Mouse (Mus musculus): ENCODE measurements around the gene Cacna2d2. TPM values are rescaled to one million over a fixed set of nuclear protein-coding genes. Genes with fewer than 3 reads are reported as not detected.
A peak's percentile ranks its signal among the peaks of the same experiment; 100 is the strongest.

The Cacna2d2 gene
- polyA plus RNA-seq, 1 experiment from 2014 or later, result 1.3 TPM

DNA sequence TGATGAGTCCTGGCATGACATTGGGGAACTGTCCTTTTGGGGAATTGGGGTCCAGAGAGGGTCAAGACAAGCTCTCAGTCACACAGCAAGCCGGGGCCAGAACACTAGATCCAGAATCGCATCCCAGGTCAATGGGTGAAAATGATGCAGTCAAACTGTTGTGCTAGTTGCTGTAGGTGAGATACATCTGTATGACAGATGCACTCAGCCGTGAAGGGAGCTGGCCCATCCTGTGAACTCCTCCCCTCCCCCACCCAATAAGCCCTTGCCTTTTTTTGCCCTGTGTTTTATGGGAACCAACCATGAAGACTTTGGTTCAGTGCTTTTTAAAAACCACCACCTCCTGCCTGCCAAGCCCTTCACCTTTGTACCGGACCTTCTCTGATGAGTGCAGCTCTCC lies 43.5 kb downstream of the Cacna2d2 start:
- Histone ChIP-seq H3K27me3 (ENCODE audit: control insufficient read depth, insufficient read depth, low read length) (no peaks in the 10 kb centered on the region), H3K4me2 (no peak overlapping the region), H3K9me3 (ENCODE audit: control insufficient read depth, low read length) (no peaks in the 10 kb centered on the region), H3K36me3 (ENCODE audit: control insufficient read depth, insufficient read depth, low read length) (no peaks in the 10 kb centered on the region), H3K4me3 (ENCODE audit: low read depth, low read length) (no peak overlapping the region), H3K9ac (ENCODE audit: low read length) (no peak overlapping the region), H3K4me1 (ENCODE audit: control insufficient read depth, insufficient read depth, low read length) (peaks cover 20% of the 10 kb centered on the region), H3K27ac (ENCODE audit: low read depth, low read length) (no peak overlapping the region)
- 61% methylated on average over 4 of the region's 4 CpGs for WGBS
- no peak for ATAC-seq (ENCODE audit: low FRiP score)
- no peak for DNase-seq (ENCODE audit: low spot score, missing footprints)

DNA sequence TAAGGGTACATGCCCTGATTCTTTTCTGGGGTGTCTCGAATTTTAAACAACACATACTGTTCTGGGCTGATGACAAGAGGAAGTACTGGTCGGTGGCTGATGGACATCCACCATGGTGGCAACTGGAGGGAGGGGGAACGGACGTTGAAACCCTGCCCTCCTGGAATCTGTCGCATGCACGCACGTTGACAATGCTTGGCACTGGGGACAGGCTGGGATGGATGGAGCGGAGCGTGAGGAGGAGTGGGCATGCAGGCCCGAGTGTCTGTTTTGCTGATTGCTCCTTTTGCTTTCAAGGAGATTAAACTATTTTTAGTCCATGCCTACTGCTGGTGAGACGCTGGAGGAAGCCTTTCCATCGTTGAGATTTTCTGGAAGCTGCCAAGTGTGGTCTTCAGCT lies 43.9 kb downstream of the Cacna2d2 start:
- Histone ChIP-seq H3K4me2 (no peak overlapping the region), H3K9ac (ENCODE audit: low read length) (no peak overlapping the region), H3K27ac (ENCODE audit: low read depth, low read length) (no peak overlapping the region), H3K4me3 (ENCODE audit: low read depth, low read length) (no peak overlapping the region), H3K9me3 (ENCODE audit: control insufficient read depth, low read length) (no peaks in the 10 kb centered on the region), H3K27me3 (ENCODE audit: control insufficient read depth, insufficient read depth, low read length) (no peaks in the 10 kb centered on the region), H3K36me3 (ENCODE audit: control insufficient read depth, insufficient read depth, low read length) (no peaks in the 10 kb centered on the region), H3K4me1 (ENCODE audit: control insufficient read depth, insufficient read depth, low read length) (peaks cover 18% of the 10 kb centered on the region)
- 63% methylated on average over 12 of the region's 12 CpGs for WGBS
- ATAC-seq (ENCODE audit: low FRiP score) (no peak), DNase-seq (ENCODE audit: low spot score, missing footprints) (no peak)

DNA sequence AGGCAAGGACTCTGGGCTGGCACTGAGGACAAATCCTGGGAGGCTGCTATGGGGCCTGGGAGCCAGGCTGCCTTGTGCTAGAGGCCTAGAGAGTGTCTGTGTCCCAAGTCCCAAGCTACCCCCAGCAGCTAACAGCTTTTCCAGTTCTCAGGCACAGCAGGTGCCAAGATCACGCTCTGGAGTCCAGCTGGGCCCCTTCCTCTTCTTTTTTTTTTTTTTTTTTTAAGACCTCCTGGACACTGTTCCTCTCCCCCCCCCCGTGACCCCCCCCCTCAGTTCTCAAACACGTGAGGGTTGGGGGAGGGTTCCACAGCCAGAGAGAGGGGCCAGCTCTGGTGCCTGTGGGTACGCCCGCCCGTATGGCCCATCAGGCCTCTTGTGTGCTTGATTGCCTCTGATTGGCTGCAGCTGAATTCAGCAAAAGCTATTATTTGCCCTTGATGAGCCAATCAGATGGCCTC lies 45.6 kb downstream of the Cacna2d2 start:
- Histone ChIP-seq H3K9ac (ENCODE audit: low read length) (peak overlapping the region; percentile 36; the same call in 1 of the 2 replicates), H3K4me3 (ENCODE audit: low read depth, low read length) (no peak overlapping the region), H3K36me3 (ENCODE audit: control insufficient read depth, insufficient read depth, low read length) (no peaks in the 10 kb centered on the region), H3K4me2 (0 out of 2 replicates have a peak overlapping the region, but pooled peaks have one; percentile 6), H3K4me1 (ENCODE audit: control insufficient read depth, insufficient read depth, low read length) (peaks cover 18% of the 10 kb centered on the region), H3K27ac (ENCODE audit: low read depth, low read length) (peak overlapping the region; percentile 75), H3K27me3 (ENCODE audit: control insufficient read depth, insufficient read depth, low read length) (no peaks in the 10 kb centered on the region), H3K9me3 (ENCODE audit: control insufficient read depth, low read length) (no peaks in the 10 kb centered on the region)
- DNase-seq (ENCODE audit: low spot score, missing footprints) (peak; percentile 89), ATAC-seq (ENCODE audit: low FRiP score) (peak; percentile 80)
- 2% methylated on average over 4 of the region's 6 CpGs for WGBS

DNA sequence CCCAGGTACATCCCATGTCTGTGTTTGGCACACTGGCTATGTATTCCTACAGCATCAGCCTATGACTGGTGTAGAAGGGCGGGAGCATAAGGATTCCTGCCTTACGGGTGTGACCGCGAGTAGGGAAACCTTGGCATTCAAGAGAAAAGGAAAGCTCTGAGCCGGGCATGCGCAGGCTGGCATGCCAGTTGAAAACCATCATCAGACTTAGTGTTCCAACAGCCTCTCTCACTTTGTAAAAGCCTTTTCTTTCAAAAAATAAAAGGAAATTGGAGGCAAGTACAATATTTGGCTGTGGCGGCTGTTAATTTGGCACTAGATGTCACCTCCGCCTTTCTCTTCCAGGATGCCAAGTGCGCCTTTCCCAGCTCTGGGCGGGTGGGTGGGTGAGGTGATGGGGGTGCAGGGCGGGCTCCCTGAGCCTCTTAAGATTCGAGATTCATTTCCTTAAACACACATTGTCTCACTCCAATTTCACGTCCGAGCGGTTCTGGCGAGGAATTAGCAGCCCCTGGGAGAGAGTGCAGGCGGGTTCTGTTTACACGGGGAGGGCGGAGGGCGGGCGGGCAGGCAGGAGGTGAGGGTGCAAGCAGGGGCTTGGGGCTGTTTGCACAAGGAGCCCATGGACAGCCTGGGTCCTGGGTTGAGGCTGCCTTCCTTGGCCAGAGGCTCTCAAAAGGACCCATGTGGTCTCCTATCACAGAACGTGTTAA lies 49.5 kb downstream of the Cacna2d2 start:
- DNase-seq (ENCODE audit: low spot score, missing footprints) (no peak), ATAC-seq (ENCODE audit: low FRiP score) (peak; percentile 47; the same call in 1 of the 2 replicates)
- no peaks in the 10 kb centered on the region for H3K36me3 ChIP-seq (ENCODE audit: control insufficient read depth, insufficient read depth, low read length)
- H3K4me1 ChIP-seq (ENCODE audit: control insufficient read depth, insufficient read depth, low read length), result peaks cover 22% of the 10 kb centered on the region
- H3K4me2 ChIP-seq, result no peak overlapping the region
- H3K9me3 ChIP-seq (ENCODE audit: control insufficient read depth, low read length), result no peaks in the 10 kb centered on the region
- 46% methylated on average over 22 of the region's 22 CpGs for WGBS
- no peak overlapping the region for H3K27ac ChIP-seq (ENCODE audit: low read depth, low read length)
- no peak overlapping the region for H3K4me3 ChIP-seq (ENCODE audit: low read depth, low read length)
- H3K9ac ChIP-seq (ENCODE audit: low read length), result no peak overlapping the region
- no peaks in the 10 kb centered on the region for H3K27me3 ChIP-seq (ENCODE audit: control insufficient read depth, insufficient read depth, low read length)

DNA sequence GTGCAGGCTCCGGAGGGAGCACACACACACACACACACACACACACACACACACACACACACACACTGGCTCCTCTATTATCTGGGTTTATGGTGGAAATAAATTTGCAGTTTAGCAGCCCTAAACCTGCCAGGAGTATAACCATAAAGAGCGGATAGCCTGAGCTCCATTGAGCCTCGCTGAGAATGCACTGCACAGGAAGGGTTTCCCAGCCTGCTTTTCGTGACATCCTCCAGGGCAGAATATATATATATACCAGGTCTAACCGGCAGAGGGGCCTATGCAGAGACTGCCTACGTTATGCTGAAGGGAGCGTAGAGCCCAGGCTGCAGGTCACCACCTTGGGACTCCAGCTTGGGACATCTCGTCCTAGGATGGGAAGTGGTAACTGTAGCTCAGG lies 52.0 kb downstream of the Cacna2d2 start:
- Histone ChIP-seq H3K4me2 (no peak overlapping the region), H3K9me3 (ENCODE audit: control insufficient read depth, low read length) (no peaks in the 10 kb centered on the region), H3K36me3 (ENCODE audit: control insufficient read depth, insufficient read depth, low read length) (no peaks in the 10 kb centered on the region), H3K9ac (ENCODE audit: low read length) (no peak overlapping the region), H3K4me1 (ENCODE audit: control insufficient read depth, insufficient read depth, low read length) (peaks cover 9% of the 10 kb centered on the region; the same call in 1 of the 2 replicates), H3K27me3 (ENCODE audit: control insufficient read depth, insufficient read depth, low read length) (no peaks in the 10 kb centered on the region), H3K4me3 (ENCODE audit: low read depth, low read length) (no peak overlapping the region), H3K27ac (ENCODE audit: low read depth, low read length) (no peak overlapping the region)
- WGBS, result 75% methylated on average over 8 of the region's 8 CpGs
- ATAC-seq (ENCODE audit: low FRiP score) (peak; percentile 1; the same call in 1 of the 2 replicates), DNase-seq (ENCODE audit: low spot score, missing footprints) (no peak)

DNA sequence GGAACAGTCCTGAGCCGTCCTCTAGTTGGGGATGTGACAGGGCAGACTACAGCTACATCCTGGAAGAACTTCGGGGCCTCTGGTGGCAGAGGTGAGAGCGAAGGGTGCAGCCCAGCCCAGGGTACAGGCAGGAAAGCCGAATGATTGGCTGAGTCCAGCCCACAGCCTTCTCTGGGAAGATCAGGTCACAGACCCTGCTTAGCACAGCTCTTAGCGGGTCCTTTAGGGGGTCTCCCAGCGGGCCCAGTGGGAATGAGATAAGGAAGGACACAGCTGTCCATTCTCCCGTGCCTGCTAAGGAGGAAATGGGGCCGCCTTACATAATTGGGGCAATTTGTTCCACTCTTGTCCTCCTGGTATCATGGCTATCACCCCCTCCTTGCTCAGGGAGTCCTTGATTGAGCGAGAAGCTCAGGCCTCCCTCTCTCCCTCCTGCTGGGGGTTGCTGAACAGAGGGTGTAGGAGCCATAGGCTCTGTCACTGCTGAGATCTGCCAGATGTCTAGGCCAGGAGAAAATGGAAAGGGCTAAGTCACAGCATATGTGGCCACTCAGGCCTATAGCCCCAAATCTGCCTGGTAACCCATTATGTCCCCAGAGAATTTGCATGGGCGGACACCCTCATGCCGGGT lies 52.6 kb downstream of the Cacna2d2 start:
- WGBS, result 49% methylated on average over 11 of the region's 11 CpGs
- Histone ChIP-seq H3K9me3 (ENCODE audit: control insufficient read depth, low read length) (no peaks in the 10 kb centered on the region), H3K27me3 (ENCODE audit: control insufficient read depth, insufficient read depth, low read length) (no peaks in the 10 kb centered on the region), H3K4me2 (no peak overlapping the region), H3K36me3 (ENCODE audit: control insufficient read depth, insufficient read depth, low read length) (no peaks in the 10 kb centered on the region), H3K4me3 (ENCODE audit: low read depth, low read length) (no peak overlapping the region), H3K4me1 (ENCODE audit: control insufficient read depth, insufficient read depth, low read length) (peaks cover 9% of the 10 kb centered on the region; the same call in 1 of the 2 replicates), H3K27ac (ENCODE audit: low read depth, low read length) (peak overlapping the region; percentile 35; the same call in 1 of the 2 replicates), H3K9ac (ENCODE audit: low read length) (no peak overlapping the region)
- DNase-seq (ENCODE audit: low spot score, missing footprints), result no peak
- ATAC-seq (ENCODE audit: low FRiP score), result peak; percentile 54

DNA sequence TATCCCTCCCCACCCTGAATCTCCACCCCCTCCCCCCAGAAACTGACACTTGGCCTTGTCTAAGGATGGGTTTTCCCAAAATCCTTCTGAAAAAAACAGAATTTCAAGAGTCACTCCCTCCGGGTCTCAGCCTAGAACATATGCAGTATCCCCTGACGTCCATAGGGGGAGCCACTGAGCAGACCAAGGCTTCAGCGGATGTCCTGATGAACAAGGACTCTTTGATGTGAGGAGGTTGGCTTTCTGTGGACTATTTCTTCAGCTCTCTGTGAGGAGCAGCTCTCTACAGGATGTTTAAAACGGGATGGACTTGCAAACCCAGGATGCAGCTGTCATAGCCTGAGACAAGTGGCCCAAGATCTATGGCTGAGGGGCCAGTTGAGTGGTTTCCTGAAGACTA lies 53.1 kb downstream of the Cacna2d2 start:
- Histone ChIP-seq H3K4me2 (no peak overlapping the region), H3K4me3 (ENCODE audit: low read depth, low read length) (no peak overlapping the region), H3K9me3 (ENCODE audit: control insufficient read depth, low read length) (no peaks in the 10 kb centered on the region), H3K27me3 (ENCODE audit: control insufficient read depth, insufficient read depth, low read length) (no peaks in the 10 kb centered on the region), H3K9ac (ENCODE audit: low read length) (no peak overlapping the region), H3K4me1 (ENCODE audit: control insufficient read depth, insufficient read depth, low read length) (peaks cover 9% of the 10 kb centered on the region; the same call in 1 of the 2 replicates), H3K27ac (ENCODE audit: low read depth, low read length) (peak overlapping the region; percentile 35; the same call in 1 of the 2 replicates), H3K36me3 (ENCODE audit: control insufficient read depth, insufficient read depth, low read length) (no peaks in the 10 kb centered on the region)
- no peak for ATAC-seq (ENCODE audit: low FRiP score)
- DNase-seq (ENCODE audit: low spot score, missing footprints), result peak; percentile 91
- WGBS, result 32% methylated on average over 4 of the region's 4 CpGs

DNA sequence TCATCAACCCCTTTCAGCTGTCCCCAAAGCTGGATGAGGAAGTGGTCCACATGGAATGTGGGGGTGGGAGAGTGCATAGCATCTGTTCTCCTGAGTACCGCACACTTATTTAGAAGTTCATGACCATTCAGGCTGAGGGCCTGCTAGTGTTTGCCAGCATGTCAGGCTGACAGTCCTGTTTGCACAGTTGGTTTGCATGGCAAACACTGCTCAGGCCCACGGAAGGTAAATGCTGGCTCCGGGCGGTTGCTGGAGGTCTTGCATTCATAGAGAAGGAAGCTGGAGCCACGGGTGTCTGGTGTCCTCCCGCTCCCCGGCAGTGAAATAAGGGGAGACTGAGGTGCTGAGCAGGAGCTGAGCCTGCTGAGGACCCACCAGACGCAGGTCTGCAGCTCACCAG lies 53.7 kb downstream of the Cacna2d2 start:
- Histone ChIP-seq H3K27me3 (ENCODE audit: control insufficient read depth, insufficient read depth, low read length) (no peaks in the 10 kb centered on the region), H3K4me1 (ENCODE audit: control insufficient read depth, insufficient read depth, low read length) (peaks cover 9% of the 10 kb centered on the region; the same call in 1 of the 2 replicates), H3K9me3 (ENCODE audit: control insufficient read depth, low read length) (no peaks in the 10 kb centered on the region), H3K36me3 (ENCODE audit: control insufficient read depth, insufficient read depth, low read length) (no peaks in the 10 kb centered on the region), H3K4me2 (no peak overlapping the region), H3K27ac (ENCODE audit: low read depth, low read length) (peak overlapping the region; percentile 32; the same call in 1 of the 2 replicates), H3K9ac (ENCODE audit: low read length) (no peak overlapping the region; the same call in 1 of the 2 replicates), H3K4me3 (ENCODE audit: low read depth, low read length) (no peak overlapping the region)
- 84% methylated on average over 8 of the region's 8 CpGs for WGBS
- ATAC-seq (ENCODE audit: low FRiP score), result no peak
- DNase-seq (ENCODE audit: low spot score, missing footprints), result no peak

DNA sequence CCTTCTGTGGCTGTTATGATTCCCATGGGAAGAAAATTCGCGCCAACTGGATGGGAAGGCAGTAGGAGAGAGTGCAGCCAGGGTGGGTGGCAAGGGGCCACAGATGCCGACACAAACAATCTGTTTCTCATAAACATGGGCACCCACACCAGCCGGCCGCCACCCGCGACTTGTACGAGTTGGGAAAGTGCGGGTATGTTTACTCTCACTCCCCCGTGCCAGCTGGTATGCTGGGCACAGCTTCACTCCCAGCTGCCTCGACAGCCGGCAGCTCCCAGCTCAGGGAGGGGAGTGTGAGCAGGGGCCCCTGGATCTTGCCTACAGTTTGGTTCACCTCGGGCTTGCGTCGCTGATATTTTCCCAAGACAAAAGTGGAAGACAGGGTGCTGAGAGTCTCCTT lies 57.3 kb downstream of the Cacna2d2 start:
- Histone ChIP-seq H3K27ac (ENCODE audit: low read depth, low read length) (no peak overlapping the region), H3K36me3 (ENCODE audit: control insufficient read depth, insufficient read depth, low read length) (no peaks in the 10 kb centered on the region), H3K9ac (ENCODE audit: low read length) (no peak overlapping the region), H3K4me2 (no peak overlapping the region), H3K4me1 (ENCODE audit: control insufficient read depth, insufficient read depth, low read length) (peaks cover 9% of the 10 kb centered on the region; the same call in 1 of the 2 replicates), H3K4me3 (ENCODE audit: low read depth, low read length) (no peak overlapping the region), H3K27me3 (ENCODE audit: control insufficient read depth, insufficient read depth, low read length) (no peaks in the 10 kb centered on the region), H3K9me3 (ENCODE audit: control insufficient read depth, low read length) (no peaks in the 10 kb centered on the region)
- WGBS, result 75% methylated on average over 15 of the region's 15 CpGs
- no peak for ATAC-seq (ENCODE audit: low FRiP score)
- no peak for DNase-seq (ENCODE audit: low spot score, missing footprints)

Measured in midbrain, embryonic 11.5 days (tissue).